8 mouse cellular contexts compared by ENCODE assay signal in genomic region chr9:98329274-98330105, GRCm38 (mm10). TPM values are rescaled to one million over a fixed set of nuclear protein-coding genes. Genes with fewer than 3 reads are reported as not detected.
DNase-seq lines count a peak whose midpoint lies in the region; ATAC-seq and TF ChIP-seq lines count a peak whose summit lies in the region.

No protein-coding gene starts in this region.

- H3K9ac ChIP-seq in kidney, embryonic 15.5 days = no peak overlapping the region
- H3K9ac ChIP-seq in liver, postnatal 0 days (replicated peaks) = no peak overlapping the region

- peak; percentile 91 for ATAC-seq in kidney, embryonic 15.5 days (replicated peaks; ENCODE audit: low FRiP score)
- peak; percentile 65 for ATAC-seq in liver, postnatal 0 days

- 31% methylated on average over 20 of the region's 20 CpGs for WGBS in kidney, embryonic 15.5 days
- WGBS in liver, postnatal 0 days (ENCODE audit: insufficient replicate concordance) = 60% methylated on average over 20 of the region's 20 CpGs

- H3K4me1 ChIP-seq in kidney, embryonic 15.5 days = peaks cover 18% of the 10 kb centered on the region
- H3K4me1 ChIP-seq in liver, postnatal 0 days (ENCODE audit: insufficient read depth) = no peaks in the 10 kb centered on the region; the same call in 1 of the 2 replicates

- no peaks in the 10 kb centered on the region for H3K27me3 ChIP-seq in kidney, embryonic 15.5 days
- H3K27me3 ChIP-seq in liver, postnatal 0 days (ENCODE audit: insufficient read depth, low read length) = no peaks in the 10 kb centered on the region

- TF ChIP-seq CTCF in liver, postnatal 0 days (IDR thresholded peaks at IDR 0.05; ENCODE audit: low read depth) = no peak

- TF ChIP-seq EP300 in liver, postnatal 0 days (IDR thresholded peaks at IDR 0.05; ENCODE audit: low read depth) = no peak

- no peaks in the 10 kb centered on the region for H3K9me3 ChIP-seq in kidney, embryonic 15.5 days (replicated peaks)
- no peaks in the 10 kb centered on the region for H3K9me3 ChIP-seq in liver, postnatal 0 days (ENCODE audit: low read length)

- H3K27ac ChIP-seq in kidney, embryonic 15.5 days = peak overlapping the region; percentile 78
- peak overlapping the region; percentile 12; the same call in 1 of the 2 replicates for H3K27ac ChIP-seq in liver, postnatal 0 days (ENCODE audit: low read depth)

- H3K36me3 ChIP-seq in kidney, embryonic 15.5 days = no peaks in the 10 kb centered on the region
- H3K36me3 ChIP-seq in liver, postnatal 0 days (replicated peaks; ENCODE audit: insufficient read depth, low read length) = 0 out of 2 replicates have a peak, but pooled peaks cover 4% of the 10 kb centered on the region

- H3K4me2 ChIP-seq in kidney, embryonic 15.5 days = peak overlapping the region; percentile 41
- no peak overlapping the region for H3K4me2 ChIP-seq in liver, postnatal 0 days (ENCODE audit: low read depth, low read length)

- peak; percentile 34 for DNase-seq in embryo, embryonic 10 days (ENCODE audit: low spot score)
- no peak for DNase-seq in embryo, embryonic 9.5 days (ENCODE audit: extremely low spot score)
- peak; percentile 68 to 78 for DNase-seq in cerebellum, adult 18-20 months
- DNase-seq in gastrocnemius, adult 18-20 months (ENCODE audit: low spot score) = peak; percentile 74
- DNase-seq in liver, postnatal 0 days = peak; percentile 24
- peak; percentile 63 to 67 for DNase-seq in right cerebral cortex, adult 2 months (ENCODE audit: low spot score in 2 of 2)
- no peak for DNase-seq in T-cell, adult 2 months (ENCODE audit: low spot score)

- H3K4me3 ChIP-seq in kidney, embryonic 15.5 days (replicated peaks) = no peak overlapping the region; the same call in 1 of the 2 replicates
- H3K4me3 ChIP-seq in liver, postnatal 0 days (ENCODE audit: low read depth, low read length) = no peak overlapping the region

RNA-seq across cellular contexts. Expression of gene Nmnat3, which starts 42.3 kb away (rescaled TPM):
- 10 to 100 TPM; 12.8 to 13.4 TPM for total RNA-seq in gastrocnemius, adult 18-20 months (2021)
- 10.0 and 10.4 TPM in 2 replicates for polyA plus RNA-seq in kidney, embryonic 15.5 days (2015; fragmentation: Nextera tagmentation; extraction: Ambion mirVana)
- 13.9 and 14.2 TPM in 2 replicates for polyA plus RNA-seq in liver, postnatal 0 days (2015; fragmentation: Nextera tagmentation; extraction: Ambion mirVana)

Comparison
In these comparisons a context has a peak if more than half of its experiments do, and no peak if none do; other contexts are left out.
1. DNase-seq: peak in embryo, embryonic 10 days (single experiment), cerebellum, adult 18-20 months (2 of 2), gastrocnemius, adult 18-20 months (single experiment), liver, postnatal 0 days (single experiment) and right cerebral cortex, adult 2 months (2 of 2); none in embryo, embryonic 9.5 days (single experiment) and T-cell, adult 2 months (single experiment).